Mouse (Mus musculus) adrenal gland, adult 2 months (tissue): Measurements from ENCODE around the gene Vps37c. TPM values are rescaled to one million over a fixed set of nuclear protein-coding genes. Genes with fewer than 3 reads are reported as not detected.
A peak's percentile ranks its signal among the peaks of the same experiment; 100 is the strongest.

Experiments
- DNase-seq: peaks from one replicate; pipeline ENCODE4 v3.0.0; 2021
- polyA plus RNA-seq: library from polyadenylated mRNA; depleted of rRNA; stranded (reverse); fragments of >200 nt; gene quantifications from 2 replicates; pipeline ENCODE4 v1.2.3, GENCODE M21; 2012
- total RNA-seq, 2 experiments: library from RNA; stranded (reverse); gene quantifications; 2 replicates each; pipeline ENCODE4 v1.2.3; 2021

Gene Vps37c
- total and polyA plus RNA-seq, 3 experiments: 22.1 to 65.5 (median 23.3) TPM

DNA sequence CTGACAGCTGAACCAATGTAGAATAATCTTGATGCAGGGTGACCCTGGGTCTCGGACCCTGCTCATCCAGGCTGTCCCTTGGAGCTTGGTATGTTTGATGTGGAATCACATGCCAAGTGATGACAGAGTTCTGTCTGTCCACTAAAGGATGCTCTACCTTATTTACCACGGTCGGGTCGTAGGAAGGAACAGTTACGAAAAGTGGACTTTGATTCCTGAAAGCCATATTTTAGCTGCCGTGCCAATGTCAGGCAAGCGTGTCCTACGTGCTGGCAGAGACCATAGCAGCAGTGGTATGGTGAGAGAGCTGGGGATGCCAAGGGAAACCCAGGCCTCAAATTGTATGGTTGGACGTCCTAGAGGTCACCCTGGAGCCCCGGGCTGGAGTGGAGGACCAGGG, 25.0 kb downstream of the Vps37c start:
- no peak for DNase-seq

DNA sequence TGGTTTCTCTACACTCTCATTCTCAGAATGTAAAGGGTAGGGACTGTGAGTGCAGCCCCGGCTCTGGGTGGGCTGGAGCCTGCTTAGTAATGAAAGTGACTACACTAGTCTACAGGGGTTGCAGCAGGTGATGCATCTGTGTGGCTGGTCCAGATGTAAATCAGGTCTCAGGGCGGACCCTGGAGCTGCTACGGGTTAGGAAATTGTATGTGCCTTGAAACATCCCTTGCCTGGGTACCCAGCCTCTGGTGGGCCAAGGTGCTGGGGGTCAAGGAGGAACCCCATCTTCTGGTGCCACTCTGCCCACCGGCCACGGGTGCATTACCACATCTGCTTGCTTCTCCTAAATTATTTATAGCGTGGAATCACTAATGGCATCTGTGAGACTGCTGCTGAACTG, 25.6 kb downstream of the Vps37c start:
- DNase-seq: no peak

DNA sequence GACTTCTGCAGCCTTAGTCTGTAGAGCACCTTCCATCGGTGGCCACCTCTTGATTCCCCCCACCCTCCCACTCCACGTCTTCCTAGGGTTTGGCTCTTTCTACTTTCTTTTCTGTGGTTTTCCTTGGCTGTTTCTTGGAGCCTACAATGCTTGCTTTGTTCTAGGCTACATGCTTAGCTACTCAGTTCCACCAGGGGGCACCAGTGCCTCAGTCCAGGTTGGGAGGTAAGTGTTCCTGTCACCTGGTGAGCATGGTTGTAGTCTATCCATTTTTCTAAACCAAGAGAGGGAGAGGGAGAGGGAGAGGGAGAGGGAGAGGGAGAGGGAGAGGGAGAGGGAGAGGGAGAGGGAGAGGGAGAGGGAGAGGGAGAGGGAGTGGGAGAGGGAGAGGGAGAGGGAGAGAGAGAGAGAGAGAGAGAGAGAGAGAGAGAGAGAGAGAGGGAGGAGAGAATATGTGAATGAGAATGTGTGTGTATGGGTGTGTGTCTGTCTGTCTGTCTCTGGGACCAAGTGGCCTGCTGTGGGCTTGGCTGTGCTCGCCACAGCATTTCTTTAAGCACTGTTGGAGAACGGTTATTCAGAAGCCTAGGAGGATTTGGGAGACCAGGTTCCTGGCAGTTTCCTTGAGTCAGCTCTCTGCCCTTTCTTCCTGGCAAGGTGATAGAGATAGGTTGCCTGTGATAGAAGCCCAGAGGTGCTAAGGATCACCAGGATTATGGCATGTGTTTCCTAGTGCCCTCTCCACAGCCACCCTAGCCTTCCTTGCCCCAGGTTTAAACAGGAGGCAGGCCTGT, 26.3 kb downstream of the Vps37c start:
- peak; percentile 61 for DNase-seq

DNA sequence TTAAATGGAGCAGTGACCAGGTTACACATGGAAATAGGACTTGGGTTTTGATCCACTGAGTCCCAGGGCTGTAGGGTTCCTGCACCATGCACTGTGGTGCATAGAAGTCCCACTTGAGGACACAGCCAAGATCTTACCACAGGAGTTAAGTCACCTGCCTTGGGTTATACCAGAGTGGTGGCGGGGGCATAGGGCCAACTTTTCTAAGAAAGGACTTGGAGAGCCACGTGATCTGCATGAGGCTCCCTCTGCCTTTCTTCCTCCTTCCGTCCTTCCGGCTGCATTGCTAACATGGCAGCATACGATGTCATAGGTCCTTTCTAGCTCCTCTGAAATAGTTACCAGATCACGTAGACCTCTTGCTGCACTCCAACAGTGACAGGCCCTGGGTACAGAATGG, 26.9 kb downstream of the Vps37c start:
- no peak for DNase-seq

DNA sequence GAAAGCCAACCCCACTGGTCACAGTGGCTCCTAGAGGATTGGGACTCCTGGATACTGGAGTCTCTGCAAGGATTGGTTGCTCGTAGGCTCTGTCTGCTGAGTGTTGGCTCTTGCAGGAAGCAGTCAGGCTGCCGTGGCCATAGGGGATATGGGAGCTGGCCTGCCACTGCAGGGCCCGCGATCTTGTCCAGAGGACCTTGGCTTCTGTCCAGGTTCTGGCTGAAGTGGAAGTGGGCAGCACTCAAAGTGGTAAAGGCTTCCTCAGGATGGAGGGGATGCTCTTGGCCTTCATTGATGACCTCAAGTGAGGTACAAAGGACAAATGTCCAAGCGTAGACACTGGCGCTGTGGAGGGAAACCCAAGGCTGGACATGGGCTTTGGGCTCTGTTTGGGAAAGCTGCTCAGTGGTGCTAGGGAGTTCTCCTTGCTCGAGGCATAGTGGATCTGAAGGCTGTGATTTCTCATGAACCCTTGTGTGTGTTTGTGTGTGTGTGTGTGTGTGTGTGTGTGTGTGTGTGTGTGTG, 29.8 kb downstream of the Vps37c start:
- peak; percentile 28 for DNase-seq

DNA sequence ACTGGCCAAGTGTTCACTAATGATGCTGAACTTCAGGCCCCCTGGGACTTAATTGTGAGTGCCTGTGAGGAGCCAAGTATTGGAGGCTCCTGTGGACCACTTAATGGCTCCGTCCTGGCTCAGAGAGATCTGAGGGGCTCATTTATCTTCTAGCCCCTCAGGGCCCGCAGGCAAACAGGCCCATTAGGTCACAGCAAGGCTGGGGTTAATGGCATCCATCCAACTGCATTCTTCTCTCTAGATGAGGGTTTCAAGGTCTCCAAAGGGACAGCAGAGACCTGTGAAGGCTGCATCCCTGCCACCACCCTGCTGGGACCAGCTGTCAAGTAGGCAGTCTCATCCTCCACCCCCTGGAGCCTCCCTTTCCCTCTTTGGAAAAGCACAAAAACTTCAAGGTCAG, 31.2 kb downstream of the Vps37c start:
- DNase-seq: no peak

DNA sequence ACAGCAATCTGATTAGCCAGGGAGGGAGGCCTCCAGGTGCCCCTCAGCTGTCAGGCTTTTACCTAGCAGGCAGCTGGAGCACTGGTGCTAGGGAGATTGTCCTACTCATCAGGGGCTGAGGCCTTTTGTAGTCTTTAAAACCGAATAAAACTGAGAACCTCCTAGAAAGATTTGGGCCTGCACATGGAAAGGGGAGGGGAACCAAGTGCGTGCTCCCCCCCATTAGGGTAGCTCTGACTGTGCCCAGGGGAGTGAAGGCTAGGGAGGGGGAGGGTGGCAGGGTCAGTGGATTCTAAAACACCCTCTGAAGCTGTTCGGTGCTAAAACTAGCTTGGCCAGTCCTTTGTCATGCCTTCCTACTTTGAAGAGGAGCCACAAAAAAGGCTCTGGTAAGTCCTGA, 32.0 kb downstream of the Vps37c start:
- no peak for DNase-seq

DNA sequence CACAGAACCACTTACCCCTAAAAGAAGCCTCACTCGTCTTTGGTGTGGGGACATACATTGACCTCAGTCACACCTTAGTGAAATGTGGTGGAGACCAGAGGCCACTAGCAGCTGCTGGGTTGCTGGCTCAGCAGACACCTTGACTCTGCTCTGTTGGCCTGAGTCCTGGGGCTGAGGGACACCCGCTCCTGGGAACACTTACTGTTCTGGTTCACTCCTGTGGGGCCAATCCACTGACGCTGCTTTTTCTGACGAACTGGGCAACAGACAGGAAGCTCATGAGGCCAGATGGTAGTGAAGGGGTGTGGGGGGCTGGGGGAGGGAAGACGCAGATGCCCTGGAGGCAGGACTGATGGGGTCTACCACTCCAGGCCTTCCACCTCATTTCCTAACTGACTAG, 32.5 kb downstream of the Vps37c start:
- DNase-seq: no peak

DNA sequence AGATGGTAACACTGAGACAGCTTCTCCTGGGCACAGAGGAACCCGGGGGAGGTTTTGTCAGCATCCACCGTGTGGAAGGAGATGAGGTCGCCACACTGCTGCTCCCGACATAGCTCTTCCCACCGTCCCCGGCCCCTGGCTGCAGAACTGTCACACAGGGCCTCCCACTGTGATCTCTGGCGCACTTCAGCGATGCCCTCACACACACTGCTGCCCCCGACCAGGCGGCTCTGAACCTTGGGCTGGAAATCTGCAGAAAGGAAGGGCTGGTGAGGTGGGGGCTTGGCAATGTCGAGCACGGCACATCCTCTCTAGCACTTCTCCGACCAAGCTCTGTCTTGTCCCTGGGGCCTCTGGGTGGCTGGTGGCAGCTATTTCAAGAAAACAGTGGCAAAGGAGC, 34.5 kb downstream of the Vps37c start:
- no peak for DNase-seq

DNA sequence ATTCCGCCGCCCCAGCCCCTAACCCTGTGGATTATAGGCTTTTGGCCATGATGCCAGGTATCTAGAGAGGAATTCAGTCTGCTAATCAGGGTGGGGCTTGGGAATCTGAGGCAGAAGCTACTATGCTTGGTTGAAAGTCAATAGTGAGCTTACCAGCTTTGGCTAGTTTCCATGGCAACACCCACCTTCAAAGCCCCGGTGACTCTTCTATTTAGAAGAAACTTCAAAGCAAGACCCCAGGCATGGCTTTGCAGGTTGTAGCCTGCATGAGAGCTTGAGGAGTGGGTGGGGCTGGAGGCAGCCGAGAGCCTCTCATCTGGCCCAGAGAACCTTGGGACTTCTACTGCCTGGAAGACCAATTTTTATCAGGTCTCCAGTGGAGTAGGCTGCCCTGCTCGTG, 35.1 kb downstream of the Vps37c start:
- DNase-seq: no peak

DNA sequence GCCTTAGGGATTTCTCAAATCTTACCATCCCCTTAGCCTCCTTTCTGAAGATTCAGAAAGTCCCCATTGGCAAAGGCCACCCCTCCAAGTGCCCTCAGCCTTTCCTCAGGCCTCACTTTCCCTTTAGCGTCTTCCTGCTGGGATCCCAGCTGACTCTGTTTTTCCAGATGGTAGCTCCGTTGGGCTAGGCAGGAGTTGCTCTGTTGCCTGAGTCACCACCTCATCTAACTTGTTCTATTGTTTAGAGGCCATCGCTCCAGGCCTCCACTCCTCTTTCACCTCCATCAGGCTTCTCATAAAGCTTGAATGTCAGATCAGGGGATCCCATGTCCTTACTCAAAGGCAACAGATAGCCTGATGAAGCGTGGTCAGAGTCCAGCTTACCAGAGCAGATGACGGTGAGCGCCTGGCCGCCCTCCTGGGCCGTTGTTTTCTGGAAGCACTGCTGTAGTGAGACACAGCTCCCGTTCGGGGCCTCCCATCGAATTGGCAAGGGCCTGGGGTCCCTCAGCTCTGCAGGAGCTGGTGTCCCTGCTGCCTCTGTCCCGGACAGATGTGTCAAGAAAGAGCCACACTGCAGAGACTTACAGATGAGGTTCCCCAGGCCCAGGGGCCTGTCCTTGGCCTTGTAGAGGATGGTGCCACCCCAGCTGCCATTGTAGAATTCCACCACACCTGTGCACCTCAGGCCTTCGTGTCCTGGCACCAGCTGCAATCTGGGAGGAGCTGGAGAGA, 36.3 kb downstream of the Vps37c start:
- no peak for DNase-seq

DNA sequence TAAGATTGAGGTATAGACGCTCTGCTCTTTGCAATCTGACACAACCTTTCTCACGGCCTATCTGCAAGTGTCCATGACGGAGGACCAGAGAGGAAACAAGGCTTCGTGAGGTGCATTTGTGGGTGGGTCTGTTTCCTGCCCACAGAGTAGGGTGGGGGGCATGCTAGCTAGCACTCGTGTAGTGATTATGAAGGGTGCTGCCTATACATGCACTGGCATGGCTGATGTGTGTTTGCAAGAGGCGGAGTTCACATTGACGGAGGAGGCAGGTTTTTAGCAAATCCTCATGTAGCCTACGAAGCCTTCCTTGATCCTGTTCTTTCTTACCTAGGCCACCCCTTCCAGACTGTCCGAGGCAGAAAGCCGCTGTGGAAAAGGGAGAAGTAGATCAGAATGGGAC, 41.4 kb downstream of the Vps37c start:
- no peak for DNase-seq

DNA sequence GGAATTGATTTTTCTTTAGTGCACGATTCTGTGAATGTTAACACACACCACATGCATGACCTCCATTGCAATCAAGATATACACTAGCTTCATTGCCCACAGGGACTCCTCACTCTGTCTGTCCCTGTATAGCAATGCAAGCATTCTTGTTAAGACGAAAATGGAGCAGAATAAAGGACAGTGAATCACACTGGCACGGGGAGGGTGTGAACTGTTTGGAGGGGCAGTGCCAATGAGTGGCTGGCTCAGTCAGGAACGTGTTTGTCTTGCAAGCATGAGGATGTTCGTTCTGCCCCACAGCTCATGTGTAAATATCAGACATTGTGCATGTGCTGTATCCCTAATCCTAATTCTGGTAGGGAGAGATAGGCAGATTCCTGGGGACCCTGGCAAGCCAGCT, 41.9 kb downstream of the Vps37c start:
- no peak for DNase-seq

DNA sequence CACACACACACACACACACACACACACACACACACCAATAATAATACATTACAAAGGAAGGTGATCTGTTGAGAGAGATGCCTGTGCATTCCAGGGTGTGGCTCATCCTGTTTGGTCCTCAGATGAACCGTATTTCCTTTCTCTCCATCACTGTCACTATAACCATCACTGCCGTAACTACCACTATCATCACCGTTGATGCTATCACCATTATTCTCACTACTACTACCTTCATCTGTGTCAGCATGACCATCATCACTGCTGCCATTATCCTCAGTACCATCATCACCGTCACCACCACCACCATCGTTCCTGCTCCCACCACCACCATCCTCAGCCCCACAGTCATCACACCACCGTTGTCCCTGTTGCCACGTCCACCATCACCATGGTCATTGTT, 43.4 kb downstream of the Vps37c start:
- DNase-seq: no peak

DNA sequence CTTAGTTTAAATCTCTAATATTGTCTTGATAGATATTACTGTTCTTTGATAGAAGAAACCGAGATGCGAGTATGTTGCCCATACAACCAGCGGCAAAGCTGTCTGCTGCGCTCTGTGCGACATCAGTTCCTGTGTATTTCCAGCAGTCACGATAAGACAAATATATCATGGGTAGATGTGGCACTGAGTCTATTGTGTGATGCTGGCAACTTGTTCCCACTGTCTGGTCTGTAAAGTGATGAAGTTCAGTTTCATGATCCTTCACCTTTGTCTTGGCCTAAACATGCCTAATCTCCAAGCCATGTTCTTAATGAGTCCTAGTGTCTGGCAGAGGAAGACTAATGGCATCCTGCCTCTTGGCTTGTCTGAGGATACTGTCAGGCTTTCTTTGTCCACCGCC, 44.2 kb downstream of the Vps37c start:
- DNase-seq: no peak

DNA sequence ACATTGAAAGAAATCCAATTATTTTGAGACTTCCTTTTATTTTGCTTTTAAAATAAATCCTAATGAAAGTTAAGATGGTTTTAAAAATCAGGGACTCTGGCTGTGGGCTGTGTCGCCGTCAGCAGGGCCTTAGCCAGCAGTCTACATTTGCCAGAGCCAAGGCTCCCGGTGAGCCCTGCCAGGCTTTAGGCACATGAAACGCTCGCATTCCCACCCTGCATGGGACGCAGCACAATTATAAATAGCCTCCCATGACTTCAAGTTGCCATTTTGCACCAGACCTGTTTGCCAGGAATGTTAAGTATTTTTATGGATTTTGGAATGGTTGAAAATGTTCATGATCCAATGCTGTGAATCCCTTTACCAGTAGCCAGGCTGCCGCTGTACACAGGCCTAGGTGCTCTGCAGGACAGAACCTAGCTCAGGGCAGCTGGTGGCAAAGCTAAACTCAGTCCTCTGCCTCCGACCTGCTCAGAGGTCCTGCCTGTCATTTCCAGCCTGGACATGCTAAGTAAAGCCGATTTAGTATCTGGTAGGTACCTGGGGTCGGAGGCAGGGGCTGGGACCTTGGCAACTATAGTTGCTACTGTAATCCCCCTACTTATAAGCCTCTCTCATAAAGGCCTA, 45.1 kb downstream of the Vps37c start:
- DNase-seq: no peak

DNA sequence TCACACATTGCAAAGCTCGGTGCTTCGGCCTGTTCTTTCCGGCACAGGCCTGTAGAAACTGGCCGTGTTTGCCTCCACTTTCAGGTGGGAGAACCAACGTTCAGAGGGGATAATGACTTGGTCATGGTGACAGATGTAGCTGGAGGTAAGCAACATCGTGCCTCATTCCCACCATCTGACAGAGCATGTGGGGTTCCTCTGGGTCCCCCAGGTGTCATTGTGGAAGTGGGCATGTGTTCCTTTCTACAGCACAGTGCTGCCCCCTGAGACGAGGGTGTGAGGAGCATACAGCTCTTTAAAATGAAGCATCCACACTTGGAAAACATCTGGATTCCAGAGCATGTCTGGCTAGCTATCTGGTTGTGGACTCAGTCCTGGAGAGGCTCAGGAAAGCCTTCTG, 46.0 kb downstream of the Vps37c start:
- no peak for DNase-seq

DNA sequence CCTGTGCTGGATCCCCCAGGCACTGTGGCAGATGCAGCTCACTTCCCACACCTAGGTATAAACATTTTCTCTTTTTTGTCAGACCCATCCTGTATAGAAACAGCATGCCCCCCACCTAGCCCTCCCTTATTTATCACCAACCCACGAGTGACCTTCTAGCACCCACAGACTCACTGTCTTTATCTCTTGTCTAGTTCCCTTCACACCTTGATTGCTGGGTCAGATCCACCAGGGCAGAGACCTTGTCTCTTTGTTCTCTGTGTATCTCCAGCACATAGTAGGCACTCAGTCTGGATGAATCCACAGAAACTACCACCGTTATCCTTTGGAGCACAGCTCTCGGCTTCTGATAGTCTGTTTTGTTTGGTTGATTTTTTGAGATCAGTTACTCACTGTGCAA, 46.5 kb downstream of the Vps37c start:
- DNase-seq: no peak

DNA sequence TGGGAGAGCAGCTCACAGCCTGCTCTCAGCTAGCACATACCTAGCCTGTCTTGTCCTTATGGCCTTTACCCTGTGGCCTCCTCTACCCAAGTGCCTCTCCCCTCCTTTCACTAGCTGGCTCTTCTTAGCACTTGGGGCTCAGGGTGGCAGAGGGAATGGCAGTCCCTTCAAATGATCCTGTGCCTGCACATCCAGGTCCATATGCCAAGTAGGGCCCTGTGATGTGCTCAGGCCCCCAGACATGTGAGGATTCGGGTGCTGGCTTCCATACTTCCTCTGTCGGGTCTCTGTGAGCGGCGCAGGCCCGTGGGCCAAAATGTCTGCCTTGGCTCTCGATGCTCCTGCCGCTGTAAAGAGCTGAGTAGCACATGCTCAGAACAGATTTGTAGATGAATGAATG, 47.3 kb downstream of the Vps37c start:
- no peak for DNase-seq

DNA sequence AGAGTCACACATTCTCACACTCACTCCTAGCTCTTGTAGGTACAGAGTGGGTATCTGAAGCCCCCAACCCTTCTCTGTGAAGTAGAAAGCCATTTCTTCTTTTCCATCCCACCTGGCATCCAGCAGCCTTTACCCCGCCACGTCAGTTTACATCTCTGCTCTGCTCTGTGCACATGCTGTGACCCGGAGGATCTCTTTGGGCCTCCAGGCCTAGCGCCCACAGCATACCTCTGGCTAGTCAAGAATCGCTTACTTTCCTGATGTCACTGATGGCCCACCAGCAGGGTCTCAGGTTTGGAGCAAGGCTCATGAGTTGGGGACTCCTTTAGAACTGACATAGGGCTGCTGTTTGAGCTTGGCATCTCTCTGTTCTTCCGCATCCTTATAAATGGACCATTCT, 49.5 kb downstream of the Vps37c start:
- DNase-seq: no peak

DNA sequence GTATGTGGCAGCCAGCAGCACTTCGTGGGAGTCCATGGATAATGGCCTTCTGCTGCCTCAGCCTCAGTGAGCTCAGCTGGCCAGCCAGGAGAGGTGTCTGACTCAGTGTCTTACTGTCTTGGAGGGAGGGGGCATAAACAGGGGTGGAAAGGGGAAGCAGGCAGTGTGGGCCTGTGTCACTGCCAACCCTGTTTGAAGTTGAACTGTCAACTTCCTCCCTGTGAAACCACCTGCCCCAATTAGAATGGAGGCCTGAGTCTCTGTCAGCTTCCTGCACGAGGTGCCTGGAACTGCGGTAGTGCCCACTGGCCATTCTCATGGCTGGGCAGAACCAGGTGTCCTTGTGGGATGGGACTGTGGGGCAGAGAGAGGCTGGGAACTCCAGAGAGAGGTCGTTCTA, 50.3 kb downstream of the Vps37c start, which contains the start of gene Cd5:
Gene Cd5 (minus strand): TSS at position 192 of the 400 bp plus-strand sequence.
- no peak for DNase-seq

DNA sequence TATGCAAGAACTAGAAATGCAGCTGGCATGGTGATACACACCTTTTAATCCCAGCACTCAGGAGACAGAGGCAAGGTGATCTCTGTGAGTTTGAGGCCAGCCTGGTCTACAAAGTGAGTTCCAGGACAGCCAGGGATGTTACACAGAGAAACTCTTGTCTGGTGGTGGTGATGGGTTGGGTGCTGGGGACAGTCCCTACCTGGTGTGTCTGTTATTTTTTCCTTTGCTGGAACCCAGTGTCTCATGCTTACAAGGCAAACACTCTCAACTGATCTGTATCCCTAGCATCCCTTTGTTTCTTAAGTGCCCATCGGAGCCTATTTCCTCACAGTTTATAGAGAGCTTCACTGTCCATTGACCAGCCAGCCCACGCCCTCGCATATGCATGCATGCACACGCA, 51.4 kb downstream of the Vps37c start:
- no peak for DNase-seq
